Mouse (Mus musculus): ENCODE data around the gene Neb. TPM values are rescaled to one million over a fixed set of nuclear protein-coding genes. Genes with fewer than 3 reads are reported as not detected.

Gene Neb
- polyA plus RNA-seq, 1 experiment from 2014 or later: 0.29 TPM

DNA sequence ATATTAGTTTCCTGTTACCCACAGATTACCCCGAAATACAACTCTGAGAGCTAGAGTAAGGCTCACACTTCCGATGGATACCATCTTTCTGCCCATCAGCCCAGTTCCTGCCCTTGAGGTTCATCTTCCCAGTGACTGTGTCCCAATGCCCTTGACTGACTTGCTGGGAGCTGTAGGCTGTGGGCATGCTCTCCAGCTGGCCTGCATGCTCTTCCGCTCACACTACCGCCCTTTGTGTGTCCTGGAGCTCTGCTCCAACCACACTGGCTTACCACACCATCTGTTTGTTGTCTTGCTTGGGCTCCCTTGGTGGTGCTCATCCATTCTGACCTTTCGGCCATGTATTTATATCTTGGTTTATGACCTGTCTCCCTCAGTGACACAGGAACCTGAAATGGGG is 10.6 kb downstream of the Neb start:
- no peak for DNase-seq (ENCODE audit: low spot score, missing footprints)
- no peak for ATAC-seq (ENCODE audit: low FRiP score)
- no peaks in the 10 kb centered on the region for H3K36me3 ChIP-seq (ENCODE audit: control insufficient read depth, insufficient read depth, low read length)
- no peak overlapping the region for H3K4me2 ChIP-seq
- H3K9me3 ChIP-seq (ENCODE audit: control insufficient read depth, low read length): no peaks in the 10 kb centered on the region
- H3K9ac ChIP-seq (ENCODE audit: low read length): no peak overlapping the region
- no peak overlapping the region for H3K27ac ChIP-seq (ENCODE audit: low read depth, low read length)
- H3K27me3 ChIP-seq (ENCODE audit: control insufficient read depth, insufficient read depth, low read length): no peaks in the 10 kb centered on the region
- H3K4me3 ChIP-seq (ENCODE audit: low read depth, low read length): no peak overlapping the region
- no peaks in the 10 kb centered on the region for H3K4me1 ChIP-seq (ENCODE audit: control insufficient read depth, insufficient read depth, low read length)
- 94% methylated on average over 5 of the region's 5 CpGs for WGBS

DNA sequence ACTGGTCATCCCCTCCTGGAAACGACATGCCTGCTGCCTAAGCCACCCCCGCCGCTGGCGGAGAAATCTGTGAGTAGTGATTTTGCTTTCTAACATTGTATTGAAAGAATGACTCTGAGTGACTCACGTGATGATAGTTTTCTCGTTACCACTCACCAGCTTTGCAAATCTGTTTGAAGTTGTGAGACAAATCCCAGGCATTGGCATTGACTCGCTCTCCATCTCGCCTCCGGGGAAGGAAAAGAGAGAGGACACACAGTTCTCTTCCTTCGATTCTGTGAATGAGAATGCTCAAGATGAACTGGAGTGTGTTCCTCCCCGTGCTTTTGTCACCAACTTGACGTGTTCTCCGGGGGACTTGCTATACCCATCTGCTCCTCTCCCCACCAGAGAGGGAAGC is 11.0 kb downstream of the Neb start:
- Histone ChIP-seq H3K9me3 (ENCODE audit: control insufficient read depth, low read length) (no peaks in the 10 kb centered on the region), H3K4me2 (no peak overlapping the region), H3K27ac (ENCODE audit: low read depth, low read length) (no peak overlapping the region), H3K36me3 (ENCODE audit: control insufficient read depth, insufficient read depth, low read length) (no peaks in the 10 kb centered on the region), H3K4me1 (ENCODE audit: control insufficient read depth, insufficient read depth, low read length) (no peaks in the 10 kb centered on the region), H3K4me3 (ENCODE audit: low read depth, low read length) (no peak overlapping the region), H3K27me3 (ENCODE audit: control insufficient read depth, insufficient read depth, low read length) (no peaks in the 10 kb centered on the region), H3K9ac (ENCODE audit: low read length) (no peak overlapping the region)
- DNase-seq (ENCODE audit: low spot score, missing footprints) (no peak), ATAC-seq (ENCODE audit: low FRiP score) (no peak)
- WGBS: 77% methylated on average over 13 of the region's 13 CpGs

DNA sequence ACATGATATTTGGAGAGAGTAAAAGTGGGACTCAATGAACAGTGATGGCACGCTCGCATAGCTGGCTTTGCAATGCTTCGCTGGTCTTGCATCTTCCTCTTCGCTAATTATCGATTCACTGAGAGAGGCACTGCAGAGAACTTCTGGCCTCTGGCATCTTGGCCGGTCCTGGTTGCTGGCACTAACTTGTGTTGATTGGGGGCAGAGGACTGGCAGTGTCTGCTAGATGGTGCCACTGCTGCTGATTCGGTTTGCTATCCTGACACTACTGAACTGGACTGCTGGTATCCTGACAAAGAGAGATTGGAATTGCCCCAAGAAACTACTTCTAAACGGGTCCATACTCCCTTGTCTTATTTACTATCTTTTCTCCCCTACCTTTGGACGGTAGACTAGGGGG is 17.2 kb downstream of the Neb start:
- H3K36me3 ChIP-seq (ENCODE audit: control insufficient read depth, insufficient read depth, low read length): no peaks in the 10 kb centered on the region
- no peaks in the 10 kb centered on the region for H3K9me3 ChIP-seq (ENCODE audit: control insufficient read depth, low read length)
- 91% methylated on average over 9 of the region's 9 CpGs for WGBS
- H3K27me3 ChIP-seq (ENCODE audit: control insufficient read depth, insufficient read depth, low read length): no peaks in the 10 kb centered on the region
- no peak overlapping the region for H3K4me3 ChIP-seq (ENCODE audit: low read depth, low read length)
- H3K4me2 ChIP-seq: no peak overlapping the region
- ATAC-seq (ENCODE audit: low FRiP score): no peak
- H3K4me1 ChIP-seq (ENCODE audit: control insufficient read depth, insufficient read depth, low read length): no peaks in the 10 kb centered on the region
- DNase-seq (ENCODE audit: low spot score, missing footprints): no peak
- H3K27ac ChIP-seq (ENCODE audit: low read depth, low read length): no peak overlapping the region
- no peak overlapping the region for H3K9ac ChIP-seq (ENCODE audit: low read length)

DNA sequence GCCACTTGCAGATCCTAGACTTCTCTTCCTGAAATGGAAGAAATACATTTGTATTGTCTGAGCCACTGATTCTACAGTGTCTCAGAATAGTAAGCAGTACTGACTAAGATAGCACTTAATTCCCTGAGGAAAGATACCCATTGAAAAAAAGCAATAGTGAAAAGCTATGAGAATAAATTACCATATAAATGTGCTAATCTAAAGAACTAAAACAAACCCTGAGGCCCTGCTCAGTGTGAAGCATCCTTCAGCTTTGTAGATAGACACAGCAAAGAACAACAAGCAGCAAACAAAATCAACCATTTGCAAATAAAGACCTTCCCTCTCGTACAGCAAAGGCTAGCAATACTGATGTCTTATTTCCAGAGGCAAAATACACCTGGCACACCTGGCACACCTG is 18.6 kb downstream of the Neb start:
- 68% methylated on average over 1 of the region's 1 CpGs for WGBS
- no peak for DNase-seq (ENCODE audit: low spot score, missing footprints)
- H3K4me2 ChIP-seq: no peak overlapping the region
- H3K9me3 ChIP-seq (ENCODE audit: control insufficient read depth, low read length): no peaks in the 10 kb centered on the region
- no peak overlapping the region for H3K27ac ChIP-seq (ENCODE audit: low read depth, low read length)
- no peaks in the 10 kb centered on the region for H3K36me3 ChIP-seq (ENCODE audit: control insufficient read depth, insufficient read depth, low read length)
- no peak overlapping the region for H3K4me3 ChIP-seq (ENCODE audit: low read depth, low read length)
- H3K27me3 ChIP-seq (ENCODE audit: control insufficient read depth, insufficient read depth, low read length): no peaks in the 10 kb centered on the region
- no peaks in the 10 kb centered on the region for H3K4me1 ChIP-seq (ENCODE audit: control insufficient read depth, insufficient read depth, low read length)
- no peak for ATAC-seq (ENCODE audit: low FRiP score)
- no peak overlapping the region for H3K9ac ChIP-seq (ENCODE audit: low read length)

DNA sequence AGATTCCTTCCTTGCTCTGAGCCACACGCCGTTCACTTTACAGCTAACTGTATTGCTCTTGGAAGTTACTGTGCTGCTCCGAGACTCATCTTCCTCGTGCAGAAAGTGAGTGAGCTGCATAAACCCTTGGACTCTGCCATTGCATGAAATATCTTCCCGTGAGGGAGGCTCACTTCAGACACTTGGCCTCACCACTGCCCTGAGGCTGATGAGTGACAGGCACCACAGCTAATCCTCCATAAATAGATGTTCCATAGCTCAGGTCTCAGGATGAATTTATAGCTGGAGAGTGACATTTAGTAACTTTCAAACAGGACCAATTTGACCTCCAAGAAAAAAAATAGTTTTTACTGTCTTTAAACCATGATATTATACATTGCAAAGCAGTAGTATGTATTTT is 20.1 kb downstream of the Neb start:
- Histone ChIP-seq H3K27me3 (ENCODE audit: control insufficient read depth, insufficient read depth, low read length) (no peaks in the 10 kb centered on the region), H3K4me2 (no peak overlapping the region), H3K27ac (ENCODE audit: low read depth, low read length) (no peak overlapping the region), H3K36me3 (ENCODE audit: control insufficient read depth, insufficient read depth, low read length) (no peaks in the 10 kb centered on the region), H3K4me1 (ENCODE audit: control insufficient read depth, insufficient read depth, low read length) (no peaks in the 10 kb centered on the region), H3K4me3 (ENCODE audit: low read depth, low read length) (no peak overlapping the region), H3K9ac (ENCODE audit: low read length) (no peak overlapping the region), H3K9me3 (ENCODE audit: control insufficient read depth, low read length) (no peaks in the 10 kb centered on the region)
- whole genome bisulfite sequencing: 89% methylated on average over 5 of the region's 5 CpGs
- ATAC-seq (ENCODE audit: low FRiP score) (no peak), DNase-seq (ENCODE audit: low spot score, missing footprints) (no peak)

DNA sequence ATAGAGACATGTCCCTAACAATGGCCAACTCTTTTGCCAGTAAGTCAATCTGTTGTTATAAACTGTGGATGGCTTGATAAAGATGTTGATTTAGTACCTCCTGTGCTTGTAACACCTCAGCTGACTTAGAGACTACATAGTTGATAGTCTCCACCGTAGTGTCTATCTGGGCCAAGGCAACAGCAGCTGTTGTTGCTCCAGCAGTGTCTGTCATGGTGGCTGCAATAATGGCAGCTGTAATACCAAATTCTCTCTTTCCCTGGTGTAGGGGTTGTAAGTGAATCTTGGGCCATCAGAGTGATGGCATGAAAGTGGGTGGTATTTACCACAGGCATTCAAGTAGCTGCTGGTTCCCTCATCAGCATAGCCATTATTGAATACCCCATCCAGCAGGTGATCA is 27.2 kb downstream of the Neb start:
- DNase-seq (ENCODE audit: low spot score, missing footprints) (no peak), ATAC-seq (ENCODE audit: low FRiP score) (no peak)
- Histone ChIP-seq H3K4me2 (no peak overlapping the region), H3K4me3 (ENCODE audit: low read depth, low read length) (no peak overlapping the region), H3K4me1 (ENCODE audit: control insufficient read depth, insufficient read depth, low read length) (no peaks in the 10 kb centered on the region), H3K9ac (ENCODE audit: low read length) (no peak overlapping the region), H3K36me3 (ENCODE audit: control insufficient read depth, insufficient read depth, low read length) (no peaks in the 10 kb centered on the region), H3K27ac (ENCODE audit: low read depth, low read length) (no peak overlapping the region), H3K9me3 (ENCODE audit: control insufficient read depth, low read length) (no peaks in the 10 kb centered on the region), H3K27me3 (ENCODE audit: control insufficient read depth, insufficient read depth, low read length) (no peaks in the 10 kb centered on the region)
- 82% methylated on average over 1 of the region's 1 CpGs for WGBS

DNA sequence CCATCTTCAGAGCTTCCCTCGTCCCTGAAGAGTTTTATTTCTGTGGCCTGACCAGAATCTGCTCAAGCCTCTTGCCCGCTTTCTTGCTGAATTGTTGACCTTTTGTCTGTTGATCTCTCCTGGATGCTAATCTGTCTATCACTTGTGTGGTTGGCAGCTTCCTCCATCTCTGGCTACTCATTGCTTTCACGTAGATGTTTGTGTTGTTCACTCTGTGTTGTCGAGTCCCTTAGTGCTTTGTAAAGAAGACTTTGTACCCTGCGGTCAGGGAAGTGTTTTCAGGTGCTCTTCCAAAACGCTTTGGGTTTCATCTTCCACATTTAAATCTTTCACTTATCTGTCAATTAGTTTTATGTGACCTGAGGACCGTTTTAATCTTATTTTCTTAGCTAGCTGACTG is 37.3 kb downstream of the Neb start:
- WGBS: 80% methylated on average over 7 of the region's 7 CpGs

DNA sequence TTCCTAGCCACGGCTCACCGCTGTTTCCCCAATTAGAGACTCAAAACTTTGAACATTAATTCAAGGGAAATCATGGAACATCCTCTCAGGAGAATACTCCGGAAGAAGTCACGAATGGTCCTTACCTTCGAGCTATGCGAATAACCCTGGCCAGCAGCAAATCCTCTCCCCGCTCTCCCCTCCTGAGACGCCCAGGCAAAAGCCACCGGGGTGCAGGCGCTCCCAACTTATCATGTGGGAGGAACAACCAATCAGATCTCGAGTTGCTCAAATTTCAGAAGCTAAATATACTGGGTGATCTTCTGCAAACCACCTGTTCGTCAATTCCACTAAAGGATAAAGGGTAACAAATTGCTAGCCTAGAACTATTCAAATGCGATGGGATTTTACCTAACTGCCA is 42.7 kb downstream of the Neb start:
- WGBS: 87% methylated on average over 13 of the region's 13 CpGs
- H3K9ac ChIP-seq (ENCODE audit: low read length): no peak overlapping the region

More for the DNA sequence above, 37.3 kb downstream of the Neb start:
- H3K4me1 ChIP-seq (ENCODE audit: control insufficient read depth, insufficient read depth, low read length): no peaks in the 10 kb centered on the region
- ATAC-seq (ENCODE audit: low FRiP score) (no peak), DNase-seq (ENCODE audit: low spot score, missing footprints) (no peak)
- no peak overlapping the region for H3K9ac ChIP-seq (ENCODE audit: low read length)
- no peaks in the 10 kb centered on the region for H3K27me3 ChIP-seq (ENCODE audit: control insufficient read depth, insufficient read depth, low read length)
- H3K27ac ChIP-seq (ENCODE audit: low read depth, low read length): no peak overlapping the region
- H3K9me3 ChIP-seq (ENCODE audit: control insufficient read depth, low read length): no peaks in the 10 kb centered on the region
- no peak overlapping the region for H3K4me2 ChIP-seq
- no peaks in the 10 kb centered on the region for H3K36me3 ChIP-seq (ENCODE audit: control insufficient read depth, insufficient read depth, low read length)
- H3K4me3 ChIP-seq (ENCODE audit: low read depth, low read length): no peak overlapping the region

DNA sequence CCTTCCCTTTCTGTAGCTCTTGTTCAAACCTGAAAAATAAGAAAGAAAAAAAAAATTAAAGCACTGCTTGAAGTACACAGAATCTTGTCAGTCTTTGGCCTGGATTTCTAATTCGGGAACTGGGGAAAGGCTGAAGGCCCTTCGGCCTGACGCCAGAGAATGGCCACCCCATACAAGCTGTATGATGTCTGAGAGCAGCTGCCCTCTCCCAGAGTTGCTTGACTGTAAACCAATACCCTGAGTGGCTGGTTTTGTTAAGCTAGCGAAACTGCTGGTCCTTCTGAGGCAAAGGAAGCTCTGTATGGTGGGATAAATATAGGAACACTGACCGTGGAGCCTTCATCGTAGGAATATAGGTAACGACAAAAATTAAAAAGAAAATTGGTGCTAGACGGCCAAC is 43.2 kb downstream of the Neb start:
- Histone ChIP-seq H3K9ac (ENCODE audit: low read length) (no peak overlapping the region), H3K36me3 (ENCODE audit: control insufficient read depth, insufficient read depth, low read length) (no peaks in the 10 kb centered on the region), H3K4me3 (ENCODE audit: low read depth, low read length) (no peak overlapping the region), H3K27ac (ENCODE audit: low read depth, low read length) (no peak overlapping the region), H3K4me1 (ENCODE audit: control insufficient read depth, insufficient read depth, low read length) (no peaks in the 10 kb centered on the region), H3K4me2 (no peak overlapping the region), H3K27me3 (ENCODE audit: control insufficient read depth, insufficient read depth, low read length) (no peaks in the 10 kb centered on the region), H3K9me3 (ENCODE audit: control insufficient read depth, low read length) (no peaks in the 10 kb centered on the region)
- ATAC-seq (ENCODE audit: low FRiP score) (no peak), DNase-seq (ENCODE audit: low spot score, missing footprints) (no peak)
- WGBS: 93% methylated on average over 8 of the region's 8 CpGs

More for the DNA sequence above, 42.7 kb downstream of the Neb start:
- H3K36me3 ChIP-seq (ENCODE audit: control insufficient read depth, insufficient read depth, low read length): no peaks in the 10 kb centered on the region
- H3K9me3 ChIP-seq (ENCODE audit: control insufficient read depth, low read length): no peaks in the 10 kb centered on the region
- ATAC-seq (ENCODE audit: low FRiP score) (no peak), DNase-seq (ENCODE audit: low spot score, missing footprints) (no peak)
- no peak overlapping the region for H3K4me3 ChIP-seq (ENCODE audit: low read depth, low read length)
- no peak overlapping the region for H3K27ac ChIP-seq (ENCODE audit: low read depth, low read length)
- no peaks in the 10 kb centered on the region for H3K4me1 ChIP-seq (ENCODE audit: control insufficient read depth, insufficient read depth, low read length)
- H3K27me3 ChIP-seq (ENCODE audit: control insufficient read depth, insufficient read depth, low read length): no peaks in the 10 kb centered on the region
- no peak overlapping the region for H3K4me2 ChIP-seq

DNA sequence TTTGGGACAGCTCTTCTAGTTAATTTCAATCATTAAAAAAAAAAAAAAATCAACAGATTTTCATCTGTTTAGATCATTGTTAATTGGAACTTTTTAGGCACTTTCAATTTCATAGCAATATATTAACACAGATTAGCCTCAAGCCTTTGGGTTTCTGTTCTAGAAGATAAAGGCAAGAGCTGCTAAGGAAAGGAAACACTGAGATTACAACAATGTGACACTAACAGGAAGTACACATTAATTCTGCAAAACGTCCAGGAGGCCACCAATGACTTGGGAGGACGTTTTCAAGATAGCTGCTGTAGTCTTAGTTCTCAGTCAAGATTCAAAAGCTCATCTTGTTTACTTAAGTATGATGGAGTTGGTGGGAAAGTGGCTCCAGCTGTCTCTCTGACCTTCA is 44.7 kb downstream of the Neb start:
- Histone ChIP-seq H3K4me2 (no peak overlapping the region), H3K4me1 (ENCODE audit: control insufficient read depth, insufficient read depth, low read length) (no peaks in the 10 kb centered on the region), H3K27ac (ENCODE audit: low read depth, low read length) (no peak overlapping the region), H3K9ac (ENCODE audit: low read length) (no peak overlapping the region), H3K27me3 (ENCODE audit: control insufficient read depth, insufficient read depth, low read length) (no peaks in the 10 kb centered on the region), H3K4me3 (ENCODE audit: low read depth, low read length) (no peak overlapping the region), H3K36me3 (ENCODE audit: control insufficient read depth, insufficient read depth, low read length) (no peaks in the 10 kb centered on the region), H3K9me3 (ENCODE audit: control insufficient read depth, low read length) (no peaks in the 10 kb centered on the region)
- WGBS: 63% methylated on average over 2 of the region's 2 CpGs
- ATAC-seq (ENCODE audit: low FRiP score): no peak
- no peak for DNase-seq (ENCODE audit: low spot score, missing footprints)

Data from midbrain, embryonic 11.5 days (tissue).